Mouse (Mus musculus) left cerebral cortex, adult 9 months (tissue): ENCODE measurements around the gene Isg15.
"Not testable (repeated sequence)": the region's sequence is repeated elsewhere in the genome, so short reads cannot be mapped to it uniquely, and the experiment has no call there.

Experiments used
- DNase-seq, 2 experiments: peaks; one replicate each; pipeline ENCODE4 v3.0.0; 2022; ENCODE audit warnings: low spot score in 2 of 2

The Isg15 gene

GRCm38 (mm10) chr4:156166477-156166876, 34.1 kb downstream of the Isg15 start:
- no peak for DNase-seq

- no peak for DNase-seq
Observed at GRCm38 (mm10) chr4:156154771-156155170, 45.8 kb downstream of the Isg15 start.

- not testable (repeated sequence) for DNase-seq
Observed at GRCm38 (mm10) chr4:156150887-156151286, 49.7 kb downstream of the Isg15 start.
